Mouse (Mus musculus) testis, adult 2 months (tissue): ENCODE results near the gene Scd4.

Source experiments
- CTCF ChIP-seq: fragments of 200-500 bp; IDR thresholded peaks from 2 replicates; pipeline ENCODE4 v1.5.1; 2012; ENCODE audit warnings: low read depth, mild to moderate bottlenecking, inconsistent platforms, low read length, moderate library complexity; ENCODE audit not compliant: control insufficient read depth, insufficient read depth, insufficient replicate concordance
- POLR2A ChIP-seq: fragments of 200-500 bp; IDR thresholded peaks from 2 replicates; pipeline ENCODE4 v1.6.1; 2012; ENCODE audit warnings: low read depth, mild to moderate bottlenecking, inconsistent platforms, low read length, moderate library complexity; ENCODE audit not compliant: control insufficient read depth

- TF ChIP-seq POLR2A (no peak), CTCF (no peak)
Measured at GRCm38 (mm10) chr19:44332833-44333623, at the start of gene Scd4.
